Mouse (Mus musculus) cerebellum, adult 8-10 months (tissue): ENCODE data around the gene Smad9.

Source experiments
- DNase-seq: peaks from one replicate; pipeline ENCODE4 v3.0.0; 2022

The Smad9 gene

DNA sequence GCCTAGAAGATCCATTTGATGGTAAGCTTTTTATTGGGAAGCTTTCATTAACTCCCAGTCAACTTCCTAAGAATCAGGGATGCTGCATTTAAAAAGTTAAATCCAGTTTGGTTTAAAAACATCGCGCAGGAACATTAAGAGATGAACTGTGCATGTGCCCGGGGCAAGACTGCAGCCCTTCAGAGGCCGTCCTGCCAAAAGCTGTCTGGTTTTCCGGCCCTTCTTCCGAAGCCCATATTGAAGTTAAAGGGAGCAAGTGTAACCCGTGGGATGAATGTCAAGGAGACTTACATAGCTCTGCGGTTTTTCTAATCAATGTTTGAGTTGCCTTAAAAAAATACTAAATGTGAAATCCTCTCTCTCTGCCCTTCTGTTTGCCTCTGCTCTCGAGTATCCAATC is 3.8 kb downstream of the Smad9 start:
- no peak for DNase-seq

DNA sequence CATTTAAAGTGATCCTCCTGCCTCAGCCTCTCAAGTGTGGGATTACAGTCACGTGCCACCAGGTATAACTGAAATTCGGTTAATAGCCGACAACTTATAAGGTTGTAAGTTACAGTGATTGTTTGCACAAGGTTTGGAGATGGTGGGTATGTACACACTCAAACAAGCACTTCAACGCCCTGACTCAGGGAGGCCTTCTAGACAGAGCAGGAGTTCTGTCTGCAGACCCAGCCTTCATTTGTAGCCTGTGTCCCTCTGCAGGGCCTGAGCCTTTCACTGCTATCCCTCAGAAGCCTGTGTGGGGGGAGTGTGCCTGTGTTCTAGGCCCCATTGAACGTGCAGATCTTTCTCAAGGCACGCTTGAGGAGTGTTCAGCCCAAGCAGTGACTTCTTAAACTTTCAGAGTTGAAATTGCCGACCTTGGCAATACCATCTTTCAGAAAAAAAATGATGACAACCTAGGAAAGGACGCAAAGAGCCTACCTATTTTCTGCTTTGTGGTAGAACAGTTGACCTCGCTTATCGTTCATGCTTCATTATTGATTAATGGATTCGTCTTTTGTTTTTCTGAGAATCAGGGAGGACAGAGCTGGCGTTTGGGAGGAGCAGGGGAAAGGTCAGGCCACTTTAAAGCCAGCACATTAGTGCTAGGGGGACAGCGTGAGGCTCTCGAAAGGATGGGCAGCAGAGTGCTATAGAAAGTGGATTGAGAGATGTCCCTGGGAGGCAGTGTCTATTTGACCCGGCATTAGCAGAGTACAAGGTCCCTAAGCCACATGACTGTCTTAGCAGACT is 5.1 kb downstream of the Smad9 start:
- no peak for DNase-seq

DNA sequence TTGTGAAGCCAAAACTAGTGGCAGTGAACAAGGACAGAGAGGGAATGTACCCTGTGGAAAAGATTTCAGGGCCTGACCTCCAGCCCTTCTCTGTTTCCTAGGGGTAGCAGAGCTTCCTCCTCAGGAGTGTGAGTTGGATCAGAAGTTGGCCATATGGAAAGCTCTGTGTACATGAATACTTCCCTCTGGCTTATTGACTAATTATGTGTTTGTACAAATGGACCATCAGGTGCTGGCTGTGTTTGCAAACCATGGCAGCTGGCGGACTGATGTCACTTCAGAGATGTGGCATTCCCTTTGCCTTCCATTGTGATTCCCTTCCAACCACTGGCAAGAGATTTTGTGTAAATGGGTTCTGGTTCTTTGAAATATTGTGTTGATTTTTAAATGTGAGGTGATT is 5.9 kb downstream of the Smad9 start:
- no peak for DNase-seq

DNA sequence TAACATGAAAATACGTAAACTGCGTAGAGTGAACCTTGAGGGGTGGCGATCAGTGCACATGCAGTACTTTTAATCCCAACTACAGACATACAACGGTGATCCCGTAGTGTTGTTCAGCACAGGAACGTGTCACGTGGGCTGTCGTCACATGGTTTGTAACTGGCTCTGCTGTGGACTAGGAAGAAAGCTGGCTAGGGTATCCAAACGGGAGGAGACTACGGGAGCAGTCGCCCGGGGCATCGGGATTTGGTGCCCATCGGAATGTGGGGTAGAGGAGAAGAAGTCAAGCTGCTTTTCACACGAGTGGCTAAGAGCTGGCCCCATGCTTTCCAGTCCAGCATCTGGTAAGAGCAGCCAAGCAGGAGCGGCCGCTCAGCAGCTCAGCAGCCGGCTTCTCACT is 9.0 kb downstream of the Smad9 start:
- peak; percentile 38 for DNase-seq

DNA sequence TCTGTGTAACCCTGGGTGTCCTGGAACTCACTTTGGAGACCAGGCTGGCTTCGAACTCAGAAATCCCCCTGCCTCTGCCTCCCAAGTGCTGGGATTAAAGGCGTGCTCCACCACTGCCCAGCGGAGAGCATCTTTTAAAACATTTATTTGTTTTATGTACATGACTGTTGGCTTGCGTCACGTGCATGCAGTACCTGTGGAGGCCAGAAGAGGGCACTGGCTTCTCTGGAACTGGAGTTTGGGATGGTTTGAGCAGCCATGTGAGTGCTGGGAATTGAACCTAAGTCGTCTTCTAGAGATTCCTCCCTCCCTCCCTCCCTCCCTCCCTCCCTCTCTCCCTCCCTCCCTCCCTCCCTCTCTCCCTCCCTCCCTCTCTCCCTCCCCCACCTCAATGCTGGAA is 10.1 kb downstream of the Smad9 start:
- peak; percentile 20 for DNase-seq

DNA sequence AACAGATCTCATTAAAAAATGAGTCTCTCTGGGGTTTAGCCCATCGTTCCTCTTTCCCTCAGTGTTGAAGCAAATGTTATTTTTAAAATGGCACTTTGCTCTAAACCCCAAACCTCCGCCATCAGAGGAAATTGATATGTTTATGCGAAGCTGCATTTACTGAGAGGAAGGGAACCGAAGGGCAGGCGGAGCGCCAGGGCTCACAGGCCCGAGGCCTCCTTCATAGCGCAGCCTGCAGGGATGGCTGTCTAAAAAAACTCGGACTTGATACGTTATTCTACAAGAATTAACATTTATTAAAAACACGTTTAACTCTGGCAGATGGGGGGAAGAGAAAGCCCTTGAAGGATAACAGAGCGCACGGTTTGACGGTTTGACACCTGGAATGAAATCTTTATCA is 10.7 kb downstream of the Smad9 start:
- no peak for DNase-seq

DNA sequence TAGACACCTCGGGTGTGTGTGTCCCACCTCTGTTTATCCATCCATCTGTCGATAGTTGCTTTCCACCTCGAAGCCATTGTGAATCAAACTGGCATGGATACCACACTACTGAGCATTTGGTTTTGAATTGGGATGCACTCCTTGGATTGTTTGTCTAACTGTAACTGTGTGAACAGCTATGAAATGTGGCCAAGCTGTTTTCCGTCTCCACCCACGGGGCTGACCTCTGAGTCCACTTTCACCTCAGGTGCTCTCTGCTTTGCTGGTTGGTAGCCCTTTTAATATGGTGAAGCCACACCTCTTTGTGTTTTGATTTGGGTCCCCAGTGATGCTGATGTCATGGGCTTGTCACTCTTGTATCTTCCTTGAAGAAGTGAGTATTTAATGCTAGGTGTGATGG is 11.4 kb downstream of the Smad9 start:
- DNase-seq = no peak

DNA sequence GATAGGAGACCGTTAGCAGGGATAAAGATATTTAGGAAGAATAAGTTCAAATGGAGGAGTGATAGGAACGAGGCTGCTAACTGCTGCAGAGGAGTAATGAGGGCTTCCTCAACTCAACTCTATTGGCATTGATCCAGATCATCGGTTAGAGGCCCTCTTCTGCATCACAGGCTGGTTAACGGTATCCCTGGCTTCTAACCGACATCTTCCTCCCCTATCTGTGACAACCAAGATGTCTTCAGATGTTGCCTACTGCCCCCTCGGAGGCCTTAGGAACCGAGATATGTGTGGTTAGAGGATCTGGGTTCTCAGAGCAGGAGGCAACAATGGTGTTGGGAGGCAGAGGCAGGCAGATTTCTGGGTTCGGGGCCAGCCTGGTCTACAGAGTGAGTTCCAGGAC is 13.2 kb downstream of the Smad9 start:
- no peak for DNase-seq

DNA sequence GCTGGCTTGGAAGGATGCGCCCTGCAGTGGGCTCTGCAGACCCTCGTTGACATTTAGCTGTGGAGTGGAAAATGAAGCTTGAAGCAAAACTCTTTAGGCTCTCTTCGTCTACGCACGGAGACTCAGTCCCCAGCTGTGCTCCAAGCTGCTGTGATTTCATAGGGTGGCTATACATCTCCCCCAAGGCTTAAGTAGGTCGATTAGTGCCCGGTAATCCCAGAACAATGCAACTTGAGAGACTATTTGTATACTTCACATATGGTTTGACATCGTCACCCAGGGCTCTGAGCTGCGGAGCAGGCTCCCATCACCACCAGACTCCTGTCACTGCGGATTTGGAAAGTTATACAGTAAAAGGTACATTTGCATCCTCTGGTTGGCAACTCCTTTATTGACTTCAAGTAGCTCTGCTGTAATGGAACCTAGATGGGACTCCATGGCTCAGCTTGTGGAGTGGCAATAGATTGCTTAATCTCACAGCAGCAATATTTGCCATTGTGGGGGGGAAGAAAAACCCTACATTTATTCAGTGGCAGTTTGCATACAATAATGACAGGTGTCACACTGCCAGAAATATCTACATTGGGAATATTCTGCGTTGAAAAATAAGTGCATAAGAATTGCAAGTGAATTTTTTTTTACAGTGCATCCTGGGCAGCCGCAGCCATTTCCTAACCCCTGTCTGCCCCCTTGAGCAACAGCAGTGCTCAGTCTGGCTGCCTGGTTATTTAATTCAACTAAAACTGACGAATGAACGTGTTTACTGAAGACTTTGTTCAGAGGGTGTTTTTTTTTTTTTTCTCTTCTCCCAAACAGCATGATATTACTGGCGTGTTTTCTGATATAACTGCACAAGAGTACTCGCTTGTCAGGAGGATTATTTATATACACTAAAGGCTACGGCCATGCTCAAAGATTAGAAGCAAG is 14.2 kb downstream of the Smad9 start:
- DNase-seq = no peak

DNA sequence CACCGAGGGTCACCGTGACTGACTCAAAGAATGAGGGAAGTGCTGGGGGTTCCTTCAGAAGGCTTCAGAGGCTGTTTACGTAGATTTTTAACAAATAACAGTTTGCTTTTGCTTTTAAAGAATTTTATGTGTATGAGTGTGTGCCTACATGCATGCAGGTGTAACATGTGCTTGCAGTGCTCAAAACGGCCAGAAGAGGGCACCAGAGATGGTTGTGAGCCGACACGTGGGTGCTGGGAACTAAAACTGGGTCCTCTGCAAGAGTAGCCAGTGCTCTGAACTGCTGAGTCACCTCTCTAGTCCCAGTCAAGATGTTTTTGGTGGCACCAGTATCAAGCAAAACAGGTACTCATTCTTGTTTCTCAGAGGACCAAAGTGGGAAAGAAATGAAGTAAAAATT is 18.2 kb downstream of the Smad9 start:
- no peak for DNase-seq

DNA sequence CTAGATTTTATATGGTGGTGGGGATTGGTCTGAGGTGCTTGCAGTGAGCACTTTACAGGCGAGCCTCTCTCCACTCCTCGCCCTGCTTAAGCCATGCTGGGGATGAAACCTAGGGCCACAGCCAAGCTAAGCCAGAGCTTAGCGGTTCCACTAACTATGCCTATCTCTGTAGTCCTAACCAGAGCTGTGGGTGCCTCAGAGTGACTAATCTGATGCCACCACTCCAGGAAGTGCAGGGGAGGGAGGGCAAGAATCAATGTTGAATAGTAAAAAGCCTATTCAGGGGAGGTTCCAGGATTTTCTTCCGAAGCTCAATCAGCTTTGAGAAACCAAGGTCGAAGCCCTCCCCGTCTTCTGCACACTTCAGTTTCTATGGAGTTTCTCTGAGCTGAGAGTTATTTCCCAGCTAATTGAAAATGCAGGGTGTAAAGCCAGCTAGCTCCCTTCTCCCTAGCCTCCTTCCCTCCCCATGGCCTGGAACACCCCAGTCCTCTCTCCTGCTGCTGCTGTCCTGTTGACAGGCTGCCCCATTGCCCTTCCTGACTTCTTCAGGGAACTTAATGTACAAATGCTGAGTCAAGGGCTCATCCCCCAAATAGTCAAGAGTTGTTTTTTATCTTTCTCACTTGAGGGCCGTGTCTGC is 20.7 kb downstream of the Smad9 start:
- no peak for DNase-seq

DNA sequence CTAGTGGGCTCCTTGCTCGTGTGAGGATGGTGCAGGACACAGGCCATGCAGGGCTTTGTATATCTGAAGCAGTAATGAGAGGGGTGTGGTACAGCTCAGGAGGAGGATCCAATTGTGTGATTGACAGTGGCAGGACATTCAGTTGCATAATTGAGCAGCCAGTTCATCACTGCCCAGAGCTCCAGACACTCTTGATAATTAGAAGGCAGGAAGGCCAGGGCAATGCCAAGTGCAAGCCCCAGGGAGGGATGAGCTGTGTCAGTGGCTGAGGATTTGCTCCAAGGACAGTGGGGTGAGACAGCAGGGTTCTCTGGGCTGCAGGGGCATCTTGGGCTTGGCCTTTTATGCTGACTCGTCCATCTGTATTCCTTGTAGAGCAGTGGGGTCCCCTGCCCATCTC is 35.2 kb downstream of the Smad9 start:
- no peak for DNase-seq

DNA sequence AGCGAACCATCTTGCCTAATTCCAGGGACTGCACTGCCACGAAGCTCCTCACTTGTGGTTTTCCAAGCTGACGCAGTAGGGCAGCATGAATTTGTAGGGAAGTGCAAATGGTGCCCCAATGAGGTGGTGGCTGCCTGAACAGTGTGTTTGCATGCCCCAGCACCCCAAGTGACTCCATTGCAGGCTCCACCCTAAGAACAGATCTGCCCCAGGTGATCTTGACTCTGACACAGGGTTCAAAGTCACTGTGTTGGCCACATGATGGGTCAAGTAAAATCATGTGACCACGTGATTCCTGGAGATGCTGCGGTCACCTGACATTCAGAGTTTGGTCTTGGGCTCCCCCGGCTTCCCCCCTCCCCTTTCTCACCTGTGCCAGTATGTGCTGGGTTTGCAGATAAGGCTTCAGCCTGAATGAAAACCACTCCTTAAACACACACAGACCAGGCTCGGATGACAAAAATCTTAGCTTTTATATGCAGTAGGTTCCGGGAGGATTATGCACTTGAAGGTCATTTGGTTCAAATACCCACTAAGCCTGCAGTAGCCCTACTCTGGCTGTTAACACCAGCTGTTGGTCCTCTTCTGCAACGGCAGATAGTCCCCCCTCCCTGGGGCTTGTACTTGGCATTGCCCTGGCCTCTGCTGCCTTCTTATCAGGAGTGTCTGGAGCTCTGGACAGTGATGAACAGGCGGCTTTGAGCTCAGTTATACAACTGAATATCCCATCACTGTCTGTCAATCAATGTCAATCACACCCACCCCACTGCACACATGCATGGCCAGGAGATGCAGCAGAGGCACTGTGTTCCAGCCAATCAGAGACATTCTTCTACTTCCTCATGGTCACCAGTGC is 36.7 kb downstream of the Smad9 start:
- no peak for DNase-seq

DNA sequence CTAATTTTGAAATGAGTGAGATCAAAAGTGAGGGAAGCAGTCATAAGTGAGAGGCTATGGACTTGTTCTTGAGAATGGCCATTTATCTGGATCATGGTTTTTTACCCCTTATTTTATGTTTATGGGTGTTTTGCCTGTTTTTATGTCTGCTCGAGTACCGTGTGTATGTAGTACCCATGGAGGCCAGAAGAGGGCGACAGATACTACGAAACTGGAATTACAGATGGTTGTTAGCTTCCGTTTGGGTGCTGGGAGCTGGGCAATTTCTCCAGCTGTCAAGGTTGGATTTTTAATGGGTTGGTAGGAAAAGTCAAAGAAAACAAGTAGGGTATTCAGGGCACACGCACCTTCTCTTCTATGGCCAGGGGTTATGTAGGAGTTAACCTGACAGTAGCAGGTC is 38.4 kb downstream of the Smad9 start:
- no peak for DNase-seq

DNA sequence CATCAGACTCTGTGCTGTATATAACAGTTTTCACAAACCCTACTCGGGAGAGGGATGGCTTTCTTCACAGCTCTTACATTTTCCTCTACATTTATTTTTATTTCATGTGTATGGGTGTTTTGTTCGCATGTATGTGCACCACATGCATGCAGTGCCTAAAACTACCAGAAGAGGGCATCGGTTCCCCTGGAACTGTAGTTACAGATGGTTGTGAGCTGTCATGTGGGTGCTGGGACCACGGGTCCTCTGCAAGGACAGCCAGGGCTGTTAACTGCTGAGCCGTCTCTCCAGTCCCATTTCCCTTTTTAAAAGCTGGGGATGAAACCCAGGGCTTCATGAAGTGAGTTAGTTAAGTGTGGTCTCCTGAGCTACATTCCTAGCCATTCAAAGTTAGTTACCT is 40.0 kb downstream of the Smad9 start:
- no peak for DNase-seq

DNA sequence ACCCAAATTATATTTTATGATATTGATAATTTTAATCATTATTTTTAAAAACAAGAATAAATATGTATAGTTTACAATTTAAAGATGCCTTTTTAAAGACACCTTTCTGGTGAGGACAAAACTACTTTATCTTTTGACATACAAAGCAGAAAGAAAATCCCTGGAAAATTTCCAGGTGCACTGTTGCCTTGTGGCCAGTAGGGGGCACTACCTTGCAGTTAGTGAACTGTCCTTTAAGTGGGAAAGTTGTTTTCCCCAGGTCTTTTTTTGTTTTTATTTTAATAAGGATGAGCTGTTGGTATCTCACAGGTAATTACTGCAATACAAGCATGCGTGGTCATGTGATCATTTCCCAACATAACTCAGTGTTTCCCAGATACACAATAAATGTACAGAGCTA is 40.4 kb downstream of the Smad9 start:
- DNase-seq = peak; percentile 19

DNA sequence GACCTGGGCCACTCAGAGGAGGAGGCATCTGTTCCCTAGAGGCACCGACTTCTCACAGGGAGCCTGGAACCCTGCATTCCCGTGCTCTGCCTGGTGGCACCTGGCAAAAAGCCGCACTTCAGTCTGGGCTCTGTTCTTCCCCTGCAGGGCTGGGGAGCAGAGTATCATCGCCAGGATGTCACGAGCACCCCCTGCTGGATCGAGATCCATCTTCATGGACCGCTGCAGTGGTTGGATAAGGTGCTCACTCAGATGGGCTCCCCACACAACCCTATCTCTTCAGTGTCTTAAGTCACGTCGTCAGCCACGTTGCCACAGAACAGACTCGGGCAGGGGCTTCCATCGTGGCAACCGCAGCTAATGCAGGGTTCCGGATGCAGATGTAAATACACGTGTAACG is 41.8 kb downstream of the Smad9 start:
- peak; percentile 43 for DNase-seq

DNA sequence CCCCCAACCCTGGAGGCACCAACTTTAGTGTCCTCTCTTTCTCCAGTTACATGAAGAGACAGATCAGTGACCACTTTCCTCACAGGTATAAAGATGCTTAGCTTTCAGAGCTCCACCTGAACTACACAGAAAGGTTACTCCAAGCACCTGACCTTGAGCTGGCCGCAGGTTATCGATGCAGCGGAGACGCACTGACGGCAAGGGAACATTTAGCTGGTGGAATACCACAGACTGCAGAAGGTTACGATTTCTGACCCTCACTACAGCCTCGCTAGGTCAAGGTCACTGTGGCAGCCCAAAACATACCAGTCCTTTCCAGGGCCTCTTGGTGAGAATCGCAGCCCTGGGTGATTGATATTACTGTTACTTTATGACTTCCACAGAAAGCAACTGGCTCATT is 48.3 kb downstream of the Smad9 start:
- no peak for DNase-seq

DNA sequence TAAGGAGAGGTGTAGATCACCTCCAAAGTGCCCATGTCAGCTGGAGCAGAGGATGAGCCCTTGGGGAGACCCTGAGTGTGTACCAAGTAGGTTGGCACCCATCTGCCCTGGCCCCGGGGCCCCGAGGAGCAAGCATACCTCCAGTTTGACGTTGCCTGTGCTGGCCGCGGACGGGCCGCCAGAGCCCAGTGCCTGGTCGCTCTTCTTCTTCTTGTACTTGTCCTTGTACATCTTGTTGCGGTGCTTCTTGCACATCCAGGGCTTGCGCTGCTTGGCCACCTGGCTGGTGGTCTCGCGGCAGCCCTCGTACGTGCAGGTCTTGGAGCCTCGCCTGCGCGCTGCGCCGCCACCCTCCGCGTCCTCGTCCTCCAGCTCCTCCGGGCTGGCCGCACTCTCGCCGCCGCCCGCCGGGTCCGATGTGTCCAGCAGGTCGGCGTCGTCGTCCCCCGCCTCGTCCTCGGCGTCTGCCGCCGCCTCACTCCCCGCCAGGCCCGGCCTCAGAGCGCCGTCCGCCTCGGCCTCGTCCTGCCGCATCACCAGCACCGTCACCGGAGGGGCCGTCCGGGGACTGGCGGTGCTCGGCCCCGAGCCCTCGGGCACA is 51.8 kb downstream of the Smad9 start:
- no peak for DNase-seq

DNA sequence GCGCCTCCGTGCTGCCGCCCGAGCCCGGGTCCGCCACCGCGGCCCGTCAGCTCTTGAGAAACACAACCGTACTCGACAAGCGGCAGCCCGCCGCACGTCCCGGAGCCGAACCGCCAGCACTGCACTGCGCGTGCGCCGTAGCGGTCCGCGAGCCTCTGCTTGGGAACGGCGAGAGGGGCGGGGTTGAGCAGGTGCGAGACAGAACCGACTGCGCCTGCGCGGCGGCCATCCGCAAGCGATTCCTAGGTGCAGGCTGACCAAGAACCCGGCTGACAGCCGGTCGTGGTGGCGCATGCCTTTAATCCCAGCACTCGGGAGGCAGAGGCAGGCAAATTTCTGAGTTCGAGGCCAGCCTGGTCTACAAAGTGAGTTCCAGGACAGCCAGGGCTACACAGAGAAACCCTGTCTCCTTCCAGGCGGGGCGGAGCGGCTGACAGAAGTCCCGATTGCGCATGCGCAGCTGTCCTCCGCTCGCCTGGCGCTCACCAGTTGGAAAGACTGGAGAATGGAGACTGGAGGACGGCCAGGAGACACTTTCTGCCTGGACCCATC is 52.4 kb downstream of the Smad9 start, which contains the start of gene Rfxap:
Gene Rfxap (minus strand): TSS at position 126 of the 552 bp plus-strand sequence.
- peak; percentile 97 for DNase-seq

DNA sequence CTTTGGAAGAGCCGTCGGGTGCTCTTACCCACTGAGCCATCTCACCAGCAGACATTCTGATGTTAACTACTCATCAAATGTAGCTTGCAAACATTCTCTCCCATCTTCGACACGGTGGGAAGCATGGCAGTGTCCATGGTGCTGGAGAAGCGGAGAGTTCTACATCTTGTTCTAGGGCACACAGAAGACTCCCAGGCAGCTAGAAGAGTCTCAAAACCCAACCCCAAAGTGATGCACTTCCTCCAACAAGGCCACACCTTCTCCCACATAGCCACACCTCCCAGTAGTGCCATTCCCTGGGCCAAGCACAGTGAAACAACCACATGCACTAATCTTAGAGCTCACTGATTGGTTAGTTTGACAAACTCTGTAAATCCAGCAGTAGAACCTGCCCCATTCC is 53.7 kb downstream of the Smad9 start:
- DNase-seq = no peak

DNA sequence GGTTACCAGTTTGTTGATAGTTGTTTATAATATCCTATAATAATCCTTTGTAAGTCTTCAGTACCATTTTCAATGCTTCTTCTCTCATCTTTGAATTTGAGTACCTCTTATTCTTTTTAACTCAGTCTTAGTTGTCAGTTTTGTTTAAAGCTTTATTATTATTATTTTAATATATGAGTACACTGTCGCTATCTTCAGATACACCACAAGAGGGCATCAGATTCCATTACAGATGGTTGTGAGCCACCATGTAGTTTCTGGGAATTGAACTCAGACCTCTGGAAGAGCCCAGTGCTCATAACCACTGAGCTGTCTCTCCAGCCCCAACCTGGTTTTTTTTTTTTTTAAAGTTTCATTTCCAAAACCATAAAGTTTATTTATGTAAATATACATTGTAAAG is 56.2 kb downstream of the Smad9 start:
- DNase-seq = no peak
